Mouse (Mus musculus) spleen, adult 2 months (tissue): ENCODE results near the gene Mep1a. TPM values are rescaled to one million over a fixed set of nuclear protein-coding genes. Genes with fewer than 3 reads are reported as not detected.

Experiments
- DNase-seq, 2 experiments: peaks; one replicate each; pipeline versions ENCODE4 v3.0.0 to v3.0.0-alpha.2; 2012 to 2021; ENCODE audit warnings: low spot score in 2 of 2, low read depth in 1 of 2
- H3K27ac ChIP-seq: fragments of 200-500 bp; 2 replicates; pipeline ENCODE4 v1.5.1; 2012; ENCODE audit warnings: low read length, inconsistent platforms; ENCODE audit not compliant: insufficient read depth
- H3K27me3 ChIP-seq: fragments of 200-500 bp; 2 replicates; pipeline ENCODE4 v1.6.1; 2012; ENCODE audit warnings: mild to moderate bottlenecking, moderate library complexity, low read length, inconsistent platforms; ENCODE audit not compliant: control insufficient read depth, insufficient read depth
- H3K36me3 ChIP-seq: fragments of 200-500 bp; 2 replicates; pipeline ENCODE4 v1.6.1; 2012; ENCODE audit warnings: mild to moderate bottlenecking, low read length, inconsistent platforms; ENCODE audit not compliant: control insufficient read depth, insufficient read depth
- H3K4me1 ChIP-seq: fragments of 200-500 bp; 2 replicates; pipeline ENCODE4 v1.6.1; 2011; ENCODE audit warnings: inconsistent platforms; ENCODE audit not compliant: control insufficient read depth, insufficient read depth, insufficient read length
- H3K4me3 ChIP-seq: fragments of 200-500 bp; 2 replicates; pipeline ENCODE4 v1.5.1; 2011; ENCODE audit warnings: mild to moderate bottlenecking, inconsistent platforms; ENCODE audit not compliant: insufficient read depth, insufficient read length; ENCODE audit errors: extremely low read depth
- CTCF ChIP-seq: fragments of 200-500 bp; IDR thresholded peaks from 2 replicates; pipeline ENCODE4 v1.5.1; 2011; ENCODE audit warnings: mild to moderate bottlenecking, inconsistent platforms; ENCODE audit not compliant: insufficient read depth, insufficient read length, insufficient replicate concordance; ENCODE audit errors: extremely low read depth
- POLR2A ChIP-seq: fragments of 200-500 bp; IDR thresholded peaks from 2 replicates; pipeline ENCODE4 v1.6.1; 2011; ENCODE audit warnings: low read depth, low read length, inconsistent platforms
- WGBS: fragments of 180-500 bp; shearing (Covaris S2); methylation state at CpG from one replicate; pipeline ENCODE4 v1.1.7; 2018; 5-methylcytosine and 5-hydroxymethylcytosine counted together
- polyA plus RNA-seq: library from polyadenylated mRNA; depleted of rRNA; stranded (reverse); fragments of >200 nt; gene quantifications from 2 replicates; pipeline ENCODE4 v1.2.3, GENCODE M21; 2012

Gene Mep1a
- polyA plus RNA-seq, 1 experiment = 0.05 TPM

- DNase-seq = no peak
- H3K27me3 ChIP-seq = no peaks in the 10 kb centered on the region
- no peak overlapping the region for H3K4me3 ChIP-seq
- no peak overlapping the region for H3K27ac ChIP-seq
- H3K4me1 ChIP-seq = no peaks in the 10 kb centered on the region
- H3K36me3 ChIP-seq = no peaks in the 10 kb centered on the region
- WGBS = 86% methylated on average over 4 of the region's 4 CpGs
- TF ChIP-seq POLR2A = no peak
- no peak for TF ChIP-seq CTCF
Measured at GRCm38 (mm10) chr17:43531192-43531591, 28.6 kb upstream of the Mep1a start.

GRCm38 (mm10) chr17:43530507-43530906, 27.9 kb upstream of the Mep1a start:
- no peak overlapping the region for H3K4me3 ChIP-seq
- H3K27me3 ChIP-seq = no peaks in the 10 kb centered on the region
- no peak for TF ChIP-seq CTCF
- TF ChIP-seq POLR2A = no peak
- no peak overlapping the region for H3K27ac ChIP-seq
- H3K36me3 ChIP-seq = no peaks in the 10 kb centered on the region
- H3K4me1 ChIP-seq = no peaks in the 10 kb centered on the region
- DNase-seq = no peak
- 93% methylated on average over 2 of the region's 2 CpGs for WGBS

GRCm38 (mm10) chr17:43520166-43520565, 17.6 kb upstream of the Mep1a start:
- no peak for DNase-seq
- H3K4me3 ChIP-seq = no peak overlapping the region
- H3K36me3 ChIP-seq = no peaks in the 10 kb centered on the region
- no peaks in the 10 kb centered on the region for H3K4me1 ChIP-seq
- no peak overlapping the region for H3K27ac ChIP-seq
- TF ChIP-seq POLR2A = no peak
- no peak for TF ChIP-seq CTCF
- WGBS = 31% methylated on average over 3 of the region's 3 CpGs
- no peaks in the 10 kb centered on the region for H3K27me3 ChIP-seq

GRCm38 (mm10) chr17:43518644-43519409, 16.2 kb upstream of the Mep1a start:
- Histone ChIP-seq H3K27me3 (no peaks in the 10 kb centered on the region), H3K4me3 (no peak overlapping the region), H3K36me3 (no peaks in the 10 kb centered on the region), H3K4me1 (no peaks in the 10 kb centered on the region), H3K27ac (no peak overlapping the region)
- no peak for TF ChIP-seq POLR2A
- peak; percentile 39; the same call in 1 of the 2 replicates for TF ChIP-seq CTCF
- 31% methylated on average over 18 of the region's 18 CpGs for WGBS
- DNase-seq = peak; percentile 27 to 41

GRCm38 (mm10) chr17:43510782-43511181, 8.2 kb upstream of the Mep1a start:
- Histone ChIP-seq H3K27ac (no peak overlapping the region), H3K27me3 (no peaks in the 10 kb centered on the region), H3K4me1 (no peaks in the 10 kb centered on the region), H3K4me3 (no peak overlapping the region), H3K36me3 (no peaks in the 10 kb centered on the region)
- 94% methylated on average over 4 of the region's 4 CpGs for WGBS
- TF ChIP-seq CTCF (no peak), POLR2A (no peak)
- no peak for DNase-seq

- Histone ChIP-seq H3K27ac (no peak overlapping the region), H3K4me1 (no peaks in the 10 kb centered on the region), H3K4me3 (no peak overlapping the region), H3K36me3 (no peaks in the 10 kb centered on the region), H3K27me3 (no peaks in the 10 kb centered on the region)
- TF ChIP-seq CTCF (no peak), POLR2A (no peak)
- no peak for DNase-seq
- WGBS = 91% methylated on average over 6 of the region's 6 CpGs
Measured at GRCm38 (mm10) chr17:43504594-43504934, 2.0 kb upstream of the Mep1a start.

GRCm38 (mm10) chr17:43503861-43504593, 1.4 kb upstream of the Mep1a start:
- no peak overlapping the region for H3K27ac ChIP-seq
- H3K27me3 ChIP-seq = no peaks in the 10 kb centered on the region
- no peak overlapping the region for H3K4me3 ChIP-seq
- no peaks in the 10 kb centered on the region for H3K4me1 ChIP-seq
- no peak for DNase-seq
- 74% methylated on average over 4 of the region's 4 CpGs for WGBS
- H3K36me3 ChIP-seq = no peaks in the 10 kb centered on the region
- TF ChIP-seq POLR2A (no peak), CTCF (no peak)
